Mouse (Mus musculus): ENCODE measurements around the gene Cep41. TPM values are rescaled to one million over a fixed set of nuclear protein-coding genes. Genes with fewer than 3 reads are reported as not detected.

Gene Cep41
- polyA plus RNA-seq, 1 experiment: 16.1 TPM

- TF ChIP-seq POLR2A (IDR thresholded peaks at IDR 0.05; ENCODE audit: borderline replicate concordance, extremely low read depth, insufficient read depth, insufficient read length, poor library complexity, severe bottlenecking): no peak
- TF ChIP-seq CTCF (IDR thresholded peaks at IDR 0.05; ENCODE audit: borderline replicate concordance, extremely low read depth, insufficient read depth, insufficient read length): no peak
- no peak for DNase-seq (ENCODE audit: low read depth)
Measured at GRCm38 (mm10) chr6:30605672-30606071, 87.9 kb downstream of the Cep41 start.

GRCm38 (mm10) chr6:30605111-30605510, 88.4 kb downstream of the Cep41 start:
- TF ChIP-seq CTCF (IDR thresholded peaks at IDR 0.05; ENCODE audit: borderline replicate concordance, extremely low read depth, insufficient read depth, insufficient read length) (no peak), POLR2A (IDR thresholded peaks at IDR 0.05; ENCODE audit: borderline replicate concordance, extremely low read depth, insufficient read depth, insufficient read length, poor library complexity, severe bottlenecking) (no peak)
- no peak for DNase-seq (ENCODE audit: low read depth)

DNA sequence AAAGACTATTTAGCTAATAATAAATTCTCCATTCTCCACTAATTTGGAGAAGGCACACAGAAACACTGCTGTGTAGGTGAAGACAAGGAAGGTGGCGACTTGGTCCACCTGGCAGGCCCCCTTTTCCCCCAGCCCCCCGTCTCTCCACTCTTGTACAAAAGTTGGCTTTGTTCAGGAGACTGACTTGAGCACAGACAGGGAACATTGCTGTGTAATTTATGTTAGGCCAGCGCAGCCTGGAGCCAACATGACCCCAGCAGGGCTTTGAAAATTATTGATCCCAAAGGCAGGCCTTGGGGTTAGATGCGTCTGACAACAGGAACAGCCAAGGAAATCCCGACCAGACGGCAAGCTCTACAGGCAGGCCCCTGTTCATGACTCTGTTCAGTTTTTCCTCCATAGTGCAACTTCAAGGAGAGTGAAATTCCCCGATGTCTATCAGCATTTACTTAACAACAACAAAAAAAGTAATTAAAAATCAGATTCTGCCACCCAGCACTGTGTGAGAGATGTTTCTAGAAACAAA, 89.1 kb downstream of the Cep41 start:
- no peak for DNase-seq (ENCODE audit: low read depth)
- TF ChIP-seq CTCF (IDR thresholded peaks at IDR 0.05; ENCODE audit: borderline replicate concordance, extremely low read depth, insufficient read depth, insufficient read length) (no peak), POLR2A (IDR thresholded peaks at IDR 0.05; ENCODE audit: borderline replicate concordance, extremely low read depth, insufficient read depth, insufficient read length, poor library complexity, severe bottlenecking) (no peak)

Other genes with a start within 250 kb of the Cep41 start
- 45.9 and 59.4 TPM in 2 replicates for gene Tmem209, start 184.0 kb downstream of the Cep41 start, polyA plus RNA-seq (2012; rRNA removed)
- gene Ssmem1, start 183.9 kb downstream of the Cep41 start, polyA plus RNA-seq (2012; rRNA removed): 0.09 and 0.10 TPM in 2 replicates
- gene Cpa2, start 152.2 kb downstream of the Cep41 start, polyA plus RNA-seq (2012; rRNA removed): 3.4 and 4.1 TPM in 2 replicates
- gene Cpa4, start 125.4 kb downstream of the Cep41 start, polyA plus RNA-seq (2012; rRNA removed): 2.5 and 3.3 TPM in 2 replicates
- 0.04 and 0.14 TPM in 2 replicates for gene Cpa5, start 82.7 kb downstream of the Cep41 start, polyA plus RNA-seq (2012; rRNA removed)
- 0.68 and 1.0 TPM in 2 replicates for gene Cpa1, start 54.5 kb downstream of the Cep41 start, polyA plus RNA-seq (2012; rRNA removed)
- 533 and 604 TPM in 2 replicates for gene Mest, start 29.8 kb upstream of the Cep41 start, polyA plus RNA-seq (2012; rRNA removed)
- 42.1 and 54.6 TPM in 2 replicates for gene Copg2, start 203.0 kb upstream of the Cep41 start, polyA plus RNA-seq (2012; rRNA removed)
- gene Tsga13, start 221.8 kb upstream of the Cep41 start, polyA plus RNA-seq (2012; rRNA removed): 0.25 and 0.34 TPM in 2 replicates